Mouse (Mus musculus): Measurements from ENCODE around the gene Foxn3.

Foxn3 gene

DNA sequence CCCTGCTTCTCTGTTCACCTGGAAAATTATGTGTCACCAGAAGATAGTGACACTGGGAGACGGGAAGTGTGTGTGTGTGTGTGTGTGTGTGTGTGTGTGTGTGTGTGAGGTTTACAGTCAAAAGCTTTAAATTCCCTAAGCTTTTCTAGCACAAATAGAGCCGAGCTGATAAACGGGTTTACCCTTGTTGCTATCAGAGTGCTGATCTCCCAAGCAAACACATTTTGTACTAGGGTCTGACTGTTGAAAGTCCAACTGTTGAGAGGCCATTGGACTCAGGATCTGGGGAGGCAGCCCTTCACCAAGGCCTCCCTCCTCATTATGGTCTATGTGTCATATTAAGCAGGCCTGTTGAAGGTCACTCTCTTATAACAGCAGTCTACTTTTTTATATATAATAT is 123.4 kb downstream of the Foxn3 start:
- TF ChIP-seq GATA4 (IDR thresholded peaks at IDR 0.05; ENCODE audit: insufficient replicate concordance, low read length) = peak; percentile 100

DNA sequence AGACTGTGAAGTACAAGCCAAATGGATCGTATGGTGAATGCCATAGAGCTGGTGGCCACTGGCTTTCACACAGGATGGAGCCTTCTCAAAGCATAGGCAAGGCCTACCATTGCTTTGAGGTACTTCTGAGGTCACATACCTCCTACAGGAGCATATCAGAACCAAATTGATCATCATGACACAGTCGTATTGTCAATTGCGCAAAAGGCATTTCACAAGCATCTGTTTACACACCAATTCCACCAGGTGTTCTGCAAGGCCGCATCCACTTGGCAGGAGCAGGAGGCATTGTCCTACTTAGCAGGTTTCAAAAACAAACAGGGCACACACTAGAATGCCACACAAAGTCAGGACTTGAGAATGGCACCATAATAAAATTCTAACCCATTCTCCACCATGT is 128.2 kb downstream of the Foxn3 start:
- peak; percentile 52; the same call in 1 of the 2 replicates for TF ChIP-seq GATA4 (IDR thresholded peaks at IDR 0.05; ENCODE audit: insufficient replicate concordance, low read length)

DNA sequence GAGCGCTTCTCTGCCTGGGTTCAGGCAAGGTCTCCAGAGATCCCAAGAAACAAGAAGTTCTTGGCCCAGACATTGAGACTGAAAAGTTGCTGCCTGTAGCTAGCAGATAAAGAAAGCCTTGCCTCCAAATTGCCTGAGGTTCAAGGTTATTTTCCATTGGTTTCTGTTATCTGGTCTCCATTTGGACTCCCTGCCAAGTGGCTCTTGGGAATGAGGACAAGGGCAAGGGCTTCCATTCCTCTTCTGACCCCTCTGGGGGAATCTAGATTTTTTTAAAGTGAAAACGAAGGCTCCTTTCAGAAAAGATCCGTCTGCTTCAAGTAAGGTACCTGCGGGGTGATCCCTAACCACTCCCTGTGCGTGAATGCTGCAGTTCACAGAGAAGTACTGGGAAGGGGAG is 130.0 kb downstream of the Foxn3 start:
- peak; percentile 83; the same call in 1 of the 2 replicates for TF ChIP-seq GATA4 (IDR thresholded peaks at IDR 0.05; ENCODE audit: insufficient replicate concordance, low read length)

DNA sequence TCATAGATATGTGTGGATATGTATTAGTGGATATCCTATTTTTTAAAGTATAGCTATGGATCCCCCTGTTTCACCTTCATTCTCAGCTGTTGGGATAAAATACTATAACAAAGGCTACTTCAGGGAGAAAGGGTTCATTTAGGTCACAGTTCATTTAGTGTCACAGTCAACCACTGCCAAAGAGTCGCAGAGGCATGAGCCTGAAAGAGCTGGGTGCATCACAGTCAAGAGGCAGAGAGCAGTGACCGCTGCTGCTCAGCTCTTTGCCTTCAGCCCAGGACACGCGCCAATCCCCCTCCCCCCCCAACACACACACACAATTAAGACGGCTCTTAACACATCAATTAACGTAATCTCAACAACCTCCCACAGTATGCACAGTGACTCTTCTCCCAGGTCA is 131.8 kb downstream of the Foxn3 start:
- TF ChIP-seq GATA4 (IDR thresholded peaks at IDR 0.05; ENCODE audit: insufficient replicate concordance, low read length) = no peak

DNA sequence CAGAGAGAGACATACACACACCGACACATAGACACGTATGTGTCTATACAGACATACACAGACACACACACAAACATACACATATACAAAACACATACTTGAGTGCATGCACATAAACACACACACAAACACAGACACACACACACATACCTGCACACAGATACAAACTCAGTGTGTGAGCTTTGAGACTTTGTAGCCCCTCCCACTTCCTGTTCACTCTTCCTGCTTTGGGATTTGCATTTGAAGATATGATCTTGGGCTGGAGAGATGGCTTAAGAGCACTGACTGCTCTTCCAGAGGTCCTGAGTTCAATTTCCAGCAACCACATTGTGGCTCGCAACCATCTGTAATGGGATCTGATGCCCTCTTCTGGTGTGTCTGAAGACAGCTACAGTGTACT is 132.4 kb downstream of the Foxn3 start:
- TF ChIP-seq GATA4 (IDR thresholded peaks at IDR 0.05; ENCODE audit: insufficient replicate concordance, low read length) = no peak

DNA sequence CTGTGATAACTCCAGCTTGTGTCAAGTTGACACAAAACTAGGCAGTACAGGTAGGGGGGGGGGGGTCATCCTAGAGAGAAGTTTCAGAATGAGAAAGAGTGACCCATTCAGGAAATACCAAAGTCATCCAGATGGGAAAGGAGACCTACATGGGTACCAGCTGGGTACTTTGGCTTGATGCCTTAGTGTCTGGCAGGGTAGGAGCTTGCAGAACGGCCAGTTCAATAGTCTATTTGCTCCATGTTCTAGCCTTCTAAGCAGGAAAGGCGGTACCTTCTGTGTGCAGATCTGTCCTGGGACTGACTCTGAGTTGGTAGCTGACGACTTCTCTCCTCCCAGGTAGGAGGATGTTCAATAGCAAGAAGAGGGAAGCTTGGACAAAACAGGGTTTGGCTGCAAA is 134.3 kb downstream of the Foxn3 start:
- TF ChIP-seq GATA4 (IDR thresholded peaks at IDR 0.05; ENCODE audit: insufficient replicate concordance, low read length) = no peak

DNA sequence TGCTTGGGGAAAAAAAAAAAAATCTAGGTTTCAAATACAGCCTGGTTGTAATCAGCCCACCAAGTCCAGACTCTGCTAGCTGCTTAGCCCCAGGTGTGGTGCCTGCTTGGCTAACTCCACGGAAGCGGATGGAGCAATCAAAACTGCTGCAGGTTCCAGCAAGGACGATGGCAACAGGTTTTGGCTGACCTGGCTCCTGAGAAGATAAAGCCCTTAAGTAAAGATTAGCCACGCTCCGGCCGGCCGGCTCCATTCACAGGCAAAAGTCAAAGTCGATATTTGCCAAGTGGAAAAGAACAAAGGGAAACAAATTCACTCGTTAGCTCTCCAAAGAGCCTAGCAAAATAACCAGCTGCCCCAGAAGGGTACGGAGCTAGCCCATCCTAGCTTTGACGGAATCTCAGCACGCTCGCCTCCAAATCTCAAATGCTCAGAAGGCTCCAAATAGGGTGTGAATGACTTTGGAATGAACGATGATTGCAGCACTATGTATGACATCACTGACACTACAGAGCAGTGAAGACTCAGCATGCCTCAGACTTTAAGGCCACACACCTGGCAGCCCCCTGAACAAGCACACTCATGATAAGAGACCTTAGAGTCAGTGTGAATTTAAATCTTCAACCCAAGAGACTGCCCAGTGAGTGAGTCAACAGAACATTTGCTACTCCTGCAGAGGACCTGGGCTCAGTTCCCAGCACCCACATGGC is 137.0 kb downstream of the Foxn3 start:
- peak; percentile 89; the same call in 1 of the 2 replicates for TF ChIP-seq GATA4 (IDR thresholded peaks at IDR 0.05; ENCODE audit: insufficient replicate concordance, low read length)

DNA sequence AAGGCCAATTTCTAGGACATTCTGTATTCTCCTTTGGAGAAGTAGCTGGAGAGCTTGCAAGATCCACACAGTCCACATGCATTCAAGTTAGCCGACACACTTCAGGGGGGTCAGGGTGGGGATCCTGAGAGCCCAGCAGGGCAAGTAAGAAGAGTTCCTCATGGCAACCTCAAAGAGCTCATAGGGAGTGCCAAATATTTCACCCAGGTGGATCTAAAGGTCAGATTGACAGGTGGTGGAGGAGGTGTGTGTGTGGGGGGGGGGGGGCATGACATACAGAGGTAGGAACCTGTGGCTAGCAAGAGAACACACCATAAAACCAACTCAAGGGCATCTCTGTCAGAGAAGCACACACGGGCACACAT is 144.0 kb downstream of the Foxn3 start:
- no peak for TF ChIP-seq GATA4 (IDR thresholded peaks at IDR 0.05; ENCODE audit: insufficient replicate concordance, low read length)

DNA sequence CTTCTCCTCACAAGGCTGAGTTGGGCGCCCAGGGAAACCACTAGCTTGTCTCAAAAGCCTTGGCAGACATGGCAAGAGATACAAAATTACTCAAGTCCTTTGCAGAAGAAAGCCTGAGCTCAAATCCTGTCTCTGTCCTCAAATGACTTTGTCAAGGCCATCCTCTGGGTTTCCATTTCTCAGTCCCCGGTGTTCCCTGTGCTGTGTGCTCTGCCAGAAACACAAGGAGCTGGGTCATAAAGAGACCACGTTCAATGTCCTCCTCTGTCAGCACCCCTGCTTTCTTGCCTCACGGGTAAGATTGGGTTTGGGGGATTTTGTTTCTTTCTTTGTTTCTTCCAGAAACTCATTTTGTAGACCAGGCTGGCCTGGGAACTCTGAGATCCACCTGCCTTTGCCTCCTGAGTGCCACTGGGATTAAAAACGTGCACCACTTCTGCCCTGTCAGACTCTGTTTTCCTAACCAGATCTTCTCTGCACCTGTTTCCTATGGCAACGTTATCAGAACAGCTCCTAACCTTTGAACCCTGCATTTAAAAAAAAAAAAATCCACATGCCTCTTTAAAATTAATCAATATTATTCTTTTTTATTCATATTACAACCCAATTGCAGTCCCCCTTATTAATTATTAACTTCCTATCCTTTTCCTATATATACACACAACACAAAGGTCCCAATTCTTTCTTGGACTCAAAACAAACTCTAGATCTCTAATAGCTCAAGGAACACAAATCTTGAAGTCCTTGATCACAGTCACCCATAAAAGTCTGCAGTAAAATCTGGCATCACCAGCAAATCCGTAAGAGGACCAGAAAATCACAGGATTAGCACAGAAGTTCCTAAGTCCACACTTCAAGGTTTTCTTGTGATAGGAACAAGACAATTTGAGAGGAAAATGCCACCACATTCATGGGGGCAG is 144.6 kb downstream of the Foxn3 start:
- peak; percentile 95 for TF ChIP-seq GATA4 (IDR thresholded peaks at IDR 0.05; ENCODE audit: insufficient replicate concordance, low read length)

DNA sequence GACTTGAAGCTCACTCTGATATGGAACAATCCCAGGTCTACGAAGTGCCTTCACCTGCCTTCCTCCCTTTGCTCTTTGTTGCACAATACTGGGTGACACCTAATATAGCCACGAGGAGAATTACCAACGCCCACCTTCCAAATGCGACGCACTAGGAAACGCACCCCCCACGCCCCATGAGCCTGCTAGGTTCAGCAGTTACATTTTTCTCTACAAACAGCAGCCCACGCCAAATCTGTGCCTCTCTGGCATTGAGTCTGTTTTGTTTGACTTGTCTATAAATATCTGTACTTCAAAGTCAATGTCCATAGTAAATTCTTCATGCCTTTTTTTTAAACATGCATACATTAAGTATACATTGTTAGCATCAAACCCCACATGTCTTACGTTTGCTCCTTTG is 145.5 kb downstream of the Foxn3 start:
- no peak for TF ChIP-seq GATA4 (IDR thresholded peaks at IDR 0.05; ENCODE audit: insufficient replicate concordance, low read length)

DNA sequence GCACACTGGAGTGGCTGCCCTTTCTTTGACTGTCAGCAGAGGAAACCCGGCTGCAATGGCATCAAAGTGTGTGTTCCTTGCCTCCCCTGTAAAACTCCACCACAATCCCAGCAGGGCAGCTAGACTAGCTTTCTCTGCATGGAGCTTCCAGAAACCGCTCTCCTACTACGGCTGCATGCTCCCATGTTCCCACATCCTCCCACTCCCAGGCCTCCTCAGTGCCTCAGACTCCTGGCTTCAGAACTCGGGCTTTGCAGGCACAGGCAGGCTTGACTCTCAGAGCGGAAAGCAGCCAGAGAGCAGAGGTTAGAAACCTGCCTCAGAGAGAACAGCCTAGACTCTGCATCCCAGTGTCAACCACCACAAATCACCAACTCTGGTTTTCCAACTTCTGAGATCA is 147.8 kb downstream of the Foxn3 start:
- no peak for TF ChIP-seq GATA4 (IDR thresholded peaks at IDR 0.05; ENCODE audit: insufficient replicate concordance, low read length)

DNA sequence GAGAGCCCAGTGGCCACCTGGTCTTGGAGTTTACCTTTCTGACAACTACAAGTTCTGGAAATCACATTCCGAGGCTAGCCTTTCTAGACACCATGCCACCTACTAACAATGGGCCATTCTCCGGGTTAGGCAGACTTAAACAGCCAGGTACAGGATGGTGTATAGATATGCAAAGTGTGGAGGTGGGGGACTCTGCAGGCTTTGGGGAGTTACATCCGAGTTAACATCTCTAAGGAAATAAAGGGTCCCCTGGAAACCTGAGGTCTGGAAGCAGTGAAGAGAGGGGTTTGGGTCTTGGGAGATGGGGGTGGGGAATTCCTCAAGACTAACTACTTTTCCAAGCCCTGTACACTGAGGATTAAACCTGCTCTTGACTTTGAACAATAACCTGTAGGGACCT is 150.9 kb downstream of the Foxn3 start:
- no peak for TF ChIP-seq GATA4 (IDR thresholded peaks at IDR 0.05; ENCODE audit: insufficient replicate concordance, low read length)

DNA sequence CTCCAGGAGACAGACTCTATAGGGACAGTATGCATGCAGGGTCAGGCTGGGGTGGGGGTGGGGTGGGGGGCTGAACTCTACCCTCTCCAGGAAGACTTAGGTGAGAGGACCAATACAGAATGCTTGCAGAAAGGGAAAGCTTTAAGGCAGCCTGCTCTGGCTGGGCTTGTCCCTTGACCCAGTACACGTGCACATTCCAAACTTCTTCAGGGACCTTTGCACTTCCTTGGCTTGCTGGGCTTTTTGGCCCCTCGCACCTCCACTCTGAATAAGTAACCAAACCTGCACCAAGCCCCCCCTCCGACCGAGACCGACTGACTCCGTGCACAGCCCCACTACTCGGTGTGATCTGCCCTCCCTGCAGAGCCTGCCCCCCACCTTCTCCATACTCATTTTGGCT is 151.3 kb downstream of the Foxn3 start:
- no peak for TF ChIP-seq GATA4 (IDR thresholded peaks at IDR 0.05; ENCODE audit: insufficient replicate concordance, low read length)

DNA sequence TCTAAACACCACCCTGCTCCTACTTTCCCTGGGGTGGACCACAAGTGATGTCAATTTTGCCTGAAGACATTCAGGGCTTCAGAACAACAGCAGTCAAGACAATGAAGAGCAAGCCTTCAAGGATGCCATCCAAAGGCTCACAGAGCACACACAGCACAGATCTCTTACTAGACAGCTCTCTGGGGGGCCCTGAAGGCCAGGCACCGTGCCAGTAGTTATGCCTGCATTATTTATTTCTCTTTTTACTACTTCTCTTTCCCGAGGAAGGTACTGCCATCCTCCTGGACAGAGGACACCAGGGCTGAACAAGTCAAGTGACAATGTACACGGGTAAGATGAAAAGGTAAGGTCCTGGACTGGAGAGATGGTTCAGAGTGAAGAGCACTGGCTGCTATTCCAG is 154.7 kb downstream of the Foxn3 start:
- TF ChIP-seq GATA4 (IDR thresholded peaks at IDR 0.05; ENCODE audit: insufficient replicate concordance, low read length) = no peak

DNA sequence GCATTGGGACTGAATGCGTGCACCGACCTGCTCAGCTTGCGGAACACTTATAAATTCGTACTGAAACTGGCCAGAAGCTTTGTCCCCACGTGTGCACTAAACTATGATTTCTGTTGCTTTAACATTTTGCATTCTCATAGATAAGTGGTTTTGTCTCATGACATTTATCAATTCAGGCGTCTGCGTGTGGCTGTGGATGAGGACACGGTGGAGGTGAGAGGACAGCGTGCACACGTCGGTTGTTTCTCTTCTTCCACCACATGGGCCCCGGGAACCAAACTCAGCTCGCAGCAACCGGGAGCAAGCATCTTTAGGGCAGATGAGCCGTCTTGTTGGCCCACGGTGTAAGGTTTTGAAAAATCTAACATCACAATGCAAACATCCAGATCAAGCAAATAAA is 155.3 kb downstream of the Foxn3 start:
- no peak for TF ChIP-seq GATA4 (IDR thresholded peaks at IDR 0.05; ENCODE audit: insufficient replicate concordance, low read length)

DNA sequence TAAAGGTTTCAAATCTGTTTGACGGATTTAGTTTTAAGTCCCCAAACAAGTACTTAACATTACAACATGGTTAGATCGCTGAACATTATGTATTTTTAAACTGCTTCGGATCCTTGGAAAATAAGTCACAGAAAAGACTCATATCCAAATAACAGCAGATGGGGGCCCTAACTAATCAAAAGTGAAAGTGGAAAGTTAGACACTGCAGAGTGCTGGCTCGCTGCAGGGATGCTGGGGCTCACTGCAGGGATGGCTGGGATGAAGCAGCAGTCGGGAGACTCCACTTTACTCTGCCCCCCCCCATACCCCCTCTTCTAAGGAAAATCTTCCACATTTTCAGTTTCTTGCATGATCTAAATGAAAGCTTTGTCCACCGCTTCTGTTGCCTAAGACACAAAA is 156.1 kb downstream of the Foxn3 start:
- TF ChIP-seq GATA4 (IDR thresholded peaks at IDR 0.05; ENCODE audit: insufficient replicate concordance, low read length) = no peak
